Mouse (Mus musculus) cerebellum, postnatal 36 days (tissue): ENCODE results near the gene Olfr1170.

Experiments used
- DNase-seq, 2 experiments: peaks; one replicate each; pipeline ENCODE4 v3.0.0; 2021 to 2022; ENCODE audit warnings: mixed read lengths in 2 of 2

The Olfr1170 gene

DNA sequence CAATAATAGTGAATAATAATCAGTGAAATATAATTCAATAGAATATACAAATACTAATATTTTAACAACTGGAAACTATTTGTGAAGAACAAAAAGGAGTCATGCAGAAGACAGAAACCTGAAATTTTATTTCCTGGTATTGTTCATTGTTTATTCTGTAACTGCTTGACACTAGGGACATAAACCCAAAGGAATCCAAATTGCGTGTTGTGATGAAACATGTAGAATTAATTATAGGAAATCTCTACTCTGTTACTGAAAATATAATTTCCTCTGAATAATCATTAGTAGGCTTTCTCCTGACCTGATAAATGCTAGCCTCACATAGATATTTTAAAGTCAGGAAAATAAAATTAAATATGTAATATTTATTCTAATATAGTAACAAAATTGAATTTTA lies at the start of gene Olfr1170:
Olfr1170 (minus strand) TSS at position 101 of the 400 bp plus-strand sequence.
- no peak for DNase-seq

DNA sequence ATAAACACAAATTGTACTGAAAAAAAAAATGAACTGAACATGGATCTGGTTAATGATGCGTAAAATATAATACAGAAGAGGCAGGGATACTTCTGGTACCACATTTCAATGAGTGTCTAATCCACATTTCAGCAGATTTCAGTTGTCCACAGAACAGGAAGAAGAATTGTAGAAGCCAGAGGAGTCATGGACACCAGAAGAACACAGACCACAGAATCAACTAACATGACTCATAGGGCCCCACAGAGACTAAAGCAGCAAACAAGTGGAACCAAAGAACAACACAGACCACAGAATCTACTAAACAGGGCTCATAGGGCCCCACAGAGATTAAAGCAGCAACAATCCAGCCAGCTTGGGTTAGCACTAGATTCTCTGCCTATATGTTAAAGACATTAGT lies 7.3 kb downstream of the Olfr1170 start:
- DNase-seq, result no peak

DNA sequence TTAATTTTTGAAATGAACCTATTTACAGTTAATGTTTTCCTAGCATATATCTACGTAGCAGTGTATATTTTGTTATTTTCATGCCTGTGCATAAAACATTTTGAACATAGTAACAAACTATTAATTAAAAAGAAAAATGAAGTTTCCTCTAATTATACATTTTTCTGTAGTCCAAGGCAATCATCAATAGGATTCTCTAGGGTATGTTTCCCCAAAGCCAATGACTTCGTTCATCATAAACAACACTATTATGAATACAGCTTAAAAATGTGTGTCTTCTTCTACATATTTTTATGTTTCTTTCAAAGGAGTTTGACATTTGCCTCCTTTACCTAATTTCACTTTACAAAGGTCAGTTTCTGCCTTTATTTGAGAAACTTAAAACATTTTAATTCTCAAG lies 46.6 kb downstream of the Olfr1170 start, which contains the start of gene Olfr1168:
Olfr1168 (plus strand) TSS at position 301 of the 400 bp plus-strand sequence.
- DNase-seq, result no peak
